Mouse (Mus musculus) fat pad, adult 2 months (tissue): ENCODE measurements around the gene Oxgr1.
"Not testable (repeated sequence)": the region's sequence is repeated elsewhere in the genome, so short reads cannot be mapped to it uniquely, and the experiment has no call there.

ENCODE experiments used
- DNase-seq: peaks from one replicate; pipeline ENCODE4 v3.0.0-alpha.2; 2011; ENCODE audit warnings: low read depth, low spot score; ENCODE audit errors: extremely low read depth

The Oxgr1 gene

GRCm38 (mm10) chr14:120042187-120042820 is at the start of gene Oxgr1:
Gene Oxgr1, minus strand, starts transcription at chr14:120042435.
- no peak for DNase-seq

- DNase-seq, result no peak
Measured at GRCm38 (mm10) chr14:120090401-120090800, 48.2 kb upstream of the Oxgr1 start.

- DNase-seq, result no peak
Measured at GRCm38 (mm10) chr14:120089649-120090360, 47.6 kb upstream of the Oxgr1 start.

GRCm38 (mm10) chr14:120089006-120089648 is 46.9 kb upstream of the Oxgr1 start:
- no peak for DNase-seq

GRCm38 (mm10) chr14:120084084-120084667 is 41.9 kb upstream of the Oxgr1 start:
- no peak for DNase-seq

GRCm38 (mm10) chr14:120076192-120076591 is 34.0 kb upstream of the Oxgr1 start:
- DNase-seq, result no peak

- DNase-seq, result no peak
Measured at GRCm38 (mm10) chr14:120075746-120076145, 33.5 kb upstream of the Oxgr1 start.

GRCm38 (mm10) chr14:120074231-120074630 is 32.0 kb upstream of the Oxgr1 start:
- DNase-seq, result no peak

GRCm38 (mm10) chr14:120061096-120061495 is 18.9 kb upstream of the Oxgr1 start:
- DNase-seq, result no peak

- no peak for DNase-seq
Measured at GRCm38 (mm10) chr14:120033454-120033853, 8.8 kb downstream of the Oxgr1 start.

- DNase-seq, result no peak
Measured at GRCm38 (mm10) chr14:120019948-120020347, 22.3 kb downstream of the Oxgr1 start.

- no peak for DNase-seq
Measured at GRCm38 (mm10) chr14:120009969-120010872, 32.0 kb downstream of the Oxgr1 start.

- no peak for DNase-seq
Measured at GRCm38 (mm10) chr14:120005153-120005552, 37.1 kb downstream of the Oxgr1 start.

- no peak for DNase-seq
Measured at GRCm38 (mm10) chr14:120003661-120004060, 38.6 kb downstream of the Oxgr1 start.

- DNase-seq, result no peak
Measured at GRCm38 (mm10) chr14:120002673-120003072, 39.6 kb downstream of the Oxgr1 start.

GRCm38 (mm10) chr14:119989651-119990050 is 52.6 kb downstream of the Oxgr1 start:
- DNase-seq, result no peak

GRCm38 (mm10) chr14:119988937-119989645 is 53.1 kb downstream of the Oxgr1 start:
- no peak for DNase-seq

- no peak for DNase-seq
Measured at GRCm38 (mm10) chr14:119987257-119987656, 55.0 kb downstream of the Oxgr1 start.

GRCm38 (mm10) chr14:119986778-119987177 is 55.5 kb downstream of the Oxgr1 start:
- DNase-seq, result no peak

GRCm38 (mm10) chr14:119986351-119986750 is 55.9 kb downstream of the Oxgr1 start:
- not testable (repeated sequence) for DNase-seq
